In genomic region chr7:117269263-117269897, GRCm38 (mm10) we compare ENCODE assay signal across 29 mouse cellular contexts.
DNase-seq lines count a peak whose midpoint lies in the region; ATAC-seq and TF ChIP-seq lines count a peak whose summit lies in the region.
"Had no signal": no experiment of that assay in that cellular context is flagged by ENCODE, and none has a peak within 500 bp of the region (broad histone marks: within the 10 kb centered on the region; RNA-seq: fewer than 3 reads in every experiment).

No protein-coding gene starts in this region.

- no peaks in the 10 kb centered on the region for H3K36me3 ChIP-seq in forebrain, embryonic 14.5 days (ENCODE audit: control insufficient read depth, insufficient read depth, low read length)
- H3K36me3 ChIP-seq in forebrain, embryonic 12.5 days (replicated peaks) = no peaks in the 10 kb centered on the region
- no peaks in the 10 kb centered on the region for H3K36me3 ChIP-seq in forebrain, embryonic 16.5 days (ENCODE audit: control insufficient read depth, insufficient read depth)
- no peaks in the 10 kb centered on the region for H3K36me3 ChIP-seq in neural tube, embryonic 15.5 days
- H3K36me3 ChIP-seq: embryonic facial prominence, embryonic 12.5 days; G1E; heart, embryonic 13.5 days had no signal

- H3K4me3 ChIP-seq in forebrain, embryonic 14.5 days (ENCODE audit: low read depth, low read length) = no peak overlapping the region
- H3K4me3 ChIP-seq in forebrain, embryonic 12.5 days (replicated peaks) = no peak overlapping the region
- no peak overlapping the region for H3K4me3 ChIP-seq in layer of hippocampus, adult 2 months
- H3K4me3 ChIP-seq in forebrain, embryonic 16.5 days (replicated peaks; ENCODE audit: low read length) = no peak overlapping the region
- H3K4me3 ChIP-seq in neural tube, embryonic 15.5 days (replicated peaks) = no peak overlapping the region
- H3K4me3 ChIP-seq: embryonic facial prominence, embryonic 12.5 days; heart, embryonic 13.5 days; myocyte had no signal

- TF ChIP-seq CTCF in layer of hippocampus, adult 2 months (conservative IDR thresholded peaks at IDR 0.05) = peak; percentile 30

- H3K9ac ChIP-seq in forebrain, embryonic 14.5 days (ENCODE audit: low read length) = no peak overlapping the region
- H3K9ac ChIP-seq in forebrain, embryonic 12.5 days = no peak overlapping the region
- H3K9ac ChIP-seq in forebrain, embryonic 16.5 days (replicated peaks; ENCODE audit: low read depth, low read length) = no peak overlapping the region
- H3K9ac ChIP-seq in neural tube, embryonic 15.5 days (replicated peaks) = no peak overlapping the region
- H3K9ac ChIP-seq: embryonic facial prominence, embryonic 12.5 days; heart, embryonic 13.5 days; liver, embryonic 14.5 days had no signal

- ATAC-seq in forebrain, embryonic 14.5 days = peak; percentile 71; the same call in 1 of the 2 replicates
- no peak for ATAC-seq in forebrain, embryonic 12.5 days (ENCODE audit: low FRiP score)
- ATAC-seq in forebrain, embryonic 16.5 days = peak; percentile 83
- ATAC-seq in neural tube, embryonic 15.5 days (ENCODE audit: low FRiP score) = no peak
- ATAC-seq: intestine, embryonic 16.5 days; midbrain, embryonic 16.5 days had no signal

- peak; percentile 61 for DNase-seq in forebrain, embryonic 14.5 days (ENCODE audit: low spot score)
- no peak for DNase-seq in layer of hippocampus, adult 2 months (ENCODE audit: low spot score in 2 of 2)
- DNase-seq in layer of hippocampus, adult 9-10 months (ENCODE audit: low spot score) = no peak
- DNase-seq in kidney, adult 18-20 months = no peak
- DNase-seq: adrenal gland, postnatal 10 days; cerebellum, adult 11-12 months; cerebellum, adult 9-11 months; embryo, embryonic 11 days; gastrocnemius, postnatal 10 days; heart, postnatal 10 days; kidney, adult 9 months; kidney, postnatal 10 days; liver; lung, adult 2 months; lung, postnatal 10 days; right cerebral cortex, adult 18-20 months; spleen, adult 18-20 months; thymus, postnatal 25 days had no signal

- H3K9me3 ChIP-seq in forebrain, embryonic 14.5 days (replicated peaks; ENCODE audit: control insufficient read depth, low read length) = no peaks in the 10 kb centered on the region
- H3K9me3 ChIP-seq in forebrain, embryonic 12.5 days = no peaks in the 10 kb centered on the region
- no peaks in the 10 kb centered on the region for H3K9me3 ChIP-seq in forebrain, embryonic 16.5 days (ENCODE audit: control insufficient read depth, low read length)
- H3K9me3 ChIP-seq in neural tube, embryonic 15.5 days (replicated peaks) = no peaks in the 10 kb centered on the region
- H3K9me3 ChIP-seq: embryonic facial prominence, embryonic 12.5 days; heart, embryonic 13.5 days had no signal

- H3K4me1 ChIP-seq in forebrain, embryonic 14.5 days (ENCODE audit: control insufficient read depth, insufficient read depth, low read length) = no peaks in the 10 kb centered on the region; the same call in 1 of the 2 replicates
- no peaks in the 10 kb centered on the region for H3K4me1 ChIP-seq in forebrain, embryonic 12.5 days
- peaks cover 15% of the 10 kb centered on the region for H3K4me1 ChIP-seq in forebrain, embryonic 16.5 days (replicated peaks; ENCODE audit: control insufficient read depth, insufficient read depth, low read length)
- peaks cover 19% of the 10 kb centered on the region for H3K4me1 ChIP-seq in neural tube, embryonic 15.5 days
- H3K4me1 ChIP-seq: embryonic facial prominence, embryonic 12.5 days had no signal

- H3K27ac ChIP-seq in forebrain, embryonic 14.5 days (ENCODE audit: low read depth, low read length) = no peak overlapping the region; the same call in 1 of the 2 replicates
- H3K27ac ChIP-seq in forebrain, embryonic 12.5 days = no peak overlapping the region
- no peak overlapping the region for H3K27ac ChIP-seq in layer of hippocampus, adult 2 months
- H3K27ac ChIP-seq in forebrain, embryonic 16.5 days (ENCODE audit: low read length) = no peak overlapping the region
- no peak overlapping the region for H3K27ac ChIP-seq in neural tube, embryonic 15.5 days (replicated peaks)
- H3K27ac ChIP-seq: embryonic facial prominence, embryonic 12.5 days; heart, embryonic 13.5 days; liver, embryonic 14.5 days; macrophage had no signal

- no peaks in the 10 kb centered on the region for H3K27me3 ChIP-seq in forebrain, embryonic 14.5 days (replicated peaks; ENCODE audit: control insufficient read depth, insufficient read depth, low read length)
- H3K27me3 ChIP-seq in forebrain, embryonic 12.5 days = no peaks in the 10 kb centered on the region
- H3K27me3 ChIP-seq in forebrain, embryonic 16.5 days (replicated peaks; ENCODE audit: control insufficient read depth, insufficient read depth, low read length) = no peaks in the 10 kb centered on the region
- peaks cover 5% of the 10 kb centered on the region; the same call in 1 of the 2 replicates for H3K27me3 ChIP-seq in neural tube, embryonic 15.5 days (replicated peaks)
- H3K27me3 ChIP-seq: embryonic facial prominence, embryonic 12.5 days; heart, embryonic 13.5 days had no signal

- 53% methylated on average over 10 of the region's 10 CpGs for WGBS in forebrain, embryonic 14.5 days
- WGBS in forebrain, embryonic 12.5 days = 74% methylated on average over 10 of the region's 10 CpGs
- WGBS in forebrain, embryonic 16.5 days = 37% methylated on average over 10 of the region's 10 CpGs
- 33% methylated on average over 10 of the region's 10 CpGs for WGBS in neural tube, embryonic 15.5 days

- no peak overlapping the region for H3K4me2 ChIP-seq in forebrain, embryonic 14.5 days (ENCODE audit: low read length)
- H3K4me2 ChIP-seq in forebrain, embryonic 12.5 days = no peak overlapping the region
- peak overlapping the region; percentile 3; the same call in 1 of the 2 replicates for H3K4me2 ChIP-seq in forebrain, embryonic 16.5 days (ENCODE audit: low read length)
- peak overlapping the region; percentile 2 for H3K4me2 ChIP-seq in neural tube, embryonic 15.5 days
- H3K4me2 ChIP-seq: embryonic facial prominence, embryonic 12.5 days; heart, embryonic 13.5 days had no signal

Comparison
In these comparisons a context has a peak if more than half of its experiments do, and no peak if none do; other contexts are left out.
1. ATAC-seq: peak in forebrain, embryonic 14.5 days (single experiment) and forebrain, embryonic 16.5 days (single experiment); none in forebrain, embryonic 12.5 days (single experiment) and neural tube, embryonic 15.5 days (single experiment).
2. H3K4me2 ChIP-seq: peak in forebrain, embryonic 16.5 days (single experiment) and neural tube, embryonic 15.5 days (single experiment); none in forebrain, embryonic 14.5 days (single experiment) and forebrain, embryonic 12.5 days (single experiment).